Mouse (Mus musculus) testis, postnatal 14 days (tissue): ENCODE measurements at regions not wholly inside any gene's neighbourhood (a gene's known extent, or its start where the extent isn't known, plus 50 kb on each side); places are given as distances from the start of the nearest gene placed in this dataset.

ENCODE experiments used
- DNase-seq: peaks from one replicate; pipeline ENCODE4 v3.0.0; 2021; ENCODE audit warnings: low spot score

DNA sequence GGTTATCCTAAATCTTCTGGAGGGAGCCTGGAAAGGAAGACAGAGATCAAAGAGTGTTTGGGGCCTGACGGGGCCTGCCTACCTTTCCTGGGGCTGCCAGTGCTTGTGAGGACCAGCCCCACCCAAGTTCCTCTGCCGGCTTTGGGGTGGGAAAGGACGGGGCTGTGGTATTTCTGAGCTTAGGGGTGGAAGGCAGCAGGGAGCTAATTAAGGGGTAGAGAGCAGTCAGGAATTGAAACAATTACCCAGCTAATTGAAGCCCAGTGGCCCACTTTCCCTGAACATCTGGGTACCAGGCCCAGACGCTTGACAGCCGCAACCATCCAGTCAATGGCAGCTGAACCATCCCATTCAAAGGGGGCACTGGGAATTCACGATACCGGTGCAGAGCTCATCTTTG lies 101.2 kb upstream of the Mycn start:
- no peak for DNase-seq

DNA sequence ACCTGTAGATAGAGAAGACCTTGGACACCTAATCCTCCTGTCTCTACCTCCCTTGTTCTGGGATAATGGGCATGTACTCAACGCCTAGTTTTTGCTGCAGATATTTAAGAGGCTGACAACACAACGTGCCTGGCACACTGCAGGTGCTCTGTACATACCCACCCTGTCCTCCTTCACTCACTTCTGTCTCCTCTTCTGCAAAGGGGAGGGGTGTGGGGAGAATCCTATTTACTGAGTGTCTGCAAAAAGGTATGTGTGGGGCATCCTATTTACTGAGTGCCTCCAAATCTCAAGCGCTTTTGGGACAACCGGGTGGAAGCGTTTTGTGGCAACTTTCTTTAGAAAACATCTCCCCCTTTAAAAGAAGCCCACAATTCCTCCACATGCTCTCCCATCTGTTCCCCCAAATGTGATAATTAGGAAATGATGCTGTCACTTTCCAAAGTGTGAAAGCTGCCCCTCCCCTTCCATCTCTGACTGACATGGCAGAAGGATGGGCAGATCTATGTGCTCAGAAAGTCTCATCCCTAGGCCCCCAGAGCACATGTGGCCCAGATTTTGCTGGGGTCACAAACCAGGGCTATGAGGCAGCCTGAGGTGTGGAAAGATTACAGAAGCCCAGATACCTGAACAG lies 93.5 kb upstream of the Mycn start:
- no peak for DNase-seq

DNA sequence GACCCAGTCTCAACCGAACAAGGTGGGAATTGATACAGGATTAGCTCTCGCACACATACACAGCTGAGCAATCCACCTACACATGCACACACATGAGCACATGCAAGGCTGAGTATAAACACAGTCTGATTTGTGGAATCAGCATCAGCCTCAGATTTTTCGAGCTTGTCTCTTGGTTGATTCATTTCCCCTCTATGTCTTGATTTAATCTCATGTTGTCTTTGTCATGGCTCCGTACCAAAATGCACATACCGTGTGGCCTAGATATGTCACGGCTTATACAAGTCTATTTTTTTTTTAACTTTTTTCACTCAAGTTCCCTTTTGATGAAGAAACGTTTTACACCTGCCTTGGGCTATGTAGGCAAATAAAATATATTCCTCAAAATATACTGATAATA lies 88.6 kb upstream of the Mycn start:
- DNase-seq, result no peak

DNA sequence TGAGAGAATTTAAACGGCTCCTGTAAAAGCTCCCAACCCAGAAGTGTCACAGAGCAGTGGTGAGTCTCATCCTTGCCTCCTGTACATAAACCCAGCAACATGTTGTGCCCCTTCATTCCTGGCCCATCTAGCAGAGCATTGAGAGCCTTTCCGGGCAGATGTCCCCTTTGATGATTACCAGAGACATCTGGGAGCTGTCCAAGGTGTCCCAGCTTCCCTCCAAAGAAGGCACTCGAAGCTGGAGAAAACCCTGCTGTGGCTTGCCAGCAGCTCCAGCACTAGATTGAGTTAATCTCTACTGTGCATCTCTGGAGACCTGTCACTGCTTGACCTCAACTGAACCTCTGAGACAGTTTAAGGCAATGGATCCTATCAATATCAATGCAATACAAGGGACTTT lies 86.4 kb upstream of the Mycn start:
- DNase-seq, result no peak

DNA sequence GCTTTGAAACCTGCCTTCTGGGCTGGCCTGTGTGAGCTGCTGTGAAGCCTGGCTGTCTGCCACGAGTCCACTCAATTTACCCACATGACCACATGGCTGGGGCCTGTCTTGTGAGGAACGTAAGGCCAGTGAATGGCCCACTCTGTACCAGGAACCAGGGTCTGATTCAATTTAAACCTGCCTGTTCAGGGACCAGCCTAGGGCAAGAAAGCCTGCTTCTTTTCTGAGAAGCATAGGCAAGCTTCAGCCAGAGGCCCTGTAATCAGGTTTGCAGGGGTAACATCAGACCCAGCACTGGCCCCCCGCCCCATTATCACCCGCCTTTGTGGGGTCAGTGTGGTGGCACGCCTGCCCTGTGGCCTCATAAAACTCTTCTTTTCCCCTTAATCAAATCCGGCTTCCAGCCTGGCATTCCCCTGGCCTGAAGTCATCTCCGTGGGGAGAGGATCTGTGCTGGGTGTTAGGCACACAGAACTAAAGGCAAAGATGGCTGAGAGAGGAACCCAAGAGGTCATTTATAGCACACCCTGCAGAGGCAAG lies 84.4 kb upstream of the Mycn start:
- no peak for DNase-seq

DNA sequence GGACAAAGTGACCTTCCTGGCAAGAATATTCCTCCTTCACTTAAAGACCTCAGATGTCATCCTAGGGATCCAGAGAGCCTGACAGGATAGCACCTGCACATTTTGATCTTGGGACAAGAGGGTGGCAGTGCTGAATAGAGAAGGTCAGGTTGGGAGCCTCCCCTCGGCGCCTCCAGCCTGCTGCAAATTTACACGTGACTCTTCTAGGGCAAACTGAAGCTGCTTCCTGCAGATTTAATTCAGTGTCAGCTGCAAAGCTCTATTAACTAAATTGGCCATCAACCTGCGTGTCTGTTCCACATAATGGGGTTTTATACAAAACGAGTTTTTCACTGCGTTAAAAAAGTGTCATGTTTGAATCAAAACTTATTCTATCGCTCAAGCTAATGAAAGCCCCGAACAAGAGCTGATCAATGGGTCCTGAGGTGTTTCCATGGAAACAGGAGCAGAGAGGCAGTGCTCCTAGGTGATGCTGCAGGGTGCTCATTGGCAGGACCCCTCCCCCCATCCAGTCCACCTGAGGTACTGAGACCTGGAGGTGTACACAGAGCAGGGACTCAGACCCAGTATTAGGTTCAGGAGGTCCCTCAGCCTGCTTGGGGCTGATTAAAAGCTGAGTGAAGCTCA lies 82.6 kb upstream of the Mycn start:
- no peak for DNase-seq

DNA sequence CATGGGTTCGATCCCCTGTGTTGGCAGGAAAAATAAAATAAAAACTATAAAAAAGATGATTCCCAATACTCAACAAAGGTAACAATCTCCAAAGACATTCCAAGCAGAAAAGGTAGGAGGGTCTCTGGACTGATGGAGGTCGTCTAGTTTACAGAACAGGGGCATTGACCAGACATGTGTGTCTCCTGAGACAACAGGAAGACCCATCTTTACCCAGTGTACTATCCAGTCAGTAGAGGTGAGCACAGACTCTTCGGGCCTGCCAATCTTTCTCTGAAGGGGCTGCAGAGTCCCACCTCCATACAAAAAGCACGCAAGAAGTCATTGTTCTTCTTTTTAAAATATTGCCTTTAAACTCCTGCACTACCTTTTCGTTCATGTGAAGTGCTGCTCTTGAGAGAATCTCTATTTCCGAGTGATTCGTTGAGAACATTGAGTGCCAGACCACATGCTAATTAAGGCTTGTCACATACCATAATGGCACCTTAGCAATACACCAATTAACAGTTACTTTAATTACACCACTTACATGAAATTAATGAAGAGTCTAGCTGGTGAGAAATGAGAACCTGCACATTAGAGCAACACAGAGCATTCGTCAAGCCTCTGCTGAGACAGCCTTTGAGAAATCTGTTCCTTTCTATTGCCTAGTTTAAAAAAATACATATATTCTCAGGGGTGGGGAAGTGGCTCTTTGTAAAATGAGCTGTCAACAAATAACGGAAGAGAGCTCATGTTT lies 69.5 kb upstream of the Mycn start:
- no peak for DNase-seq

DNA sequence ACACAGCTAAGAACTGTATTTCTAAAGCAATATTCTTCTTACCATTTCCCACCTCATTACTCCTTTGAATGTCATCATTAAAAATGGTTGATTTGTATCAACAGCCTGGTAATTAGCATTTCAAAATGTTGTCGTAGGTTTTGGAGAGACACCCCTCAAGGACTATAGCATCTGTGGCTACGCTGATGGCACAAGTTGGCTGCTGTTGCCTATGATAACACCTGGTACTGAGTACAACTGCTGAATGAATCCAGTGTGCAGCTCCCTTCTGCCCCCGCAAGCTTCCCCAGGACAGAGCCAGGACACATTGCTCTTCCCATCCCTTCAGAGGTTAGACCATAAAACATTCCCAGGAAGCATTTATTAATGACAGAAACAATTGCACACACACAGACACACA lies 68.7 kb upstream of the Mycn start:
- no peak for DNase-seq

DNA sequence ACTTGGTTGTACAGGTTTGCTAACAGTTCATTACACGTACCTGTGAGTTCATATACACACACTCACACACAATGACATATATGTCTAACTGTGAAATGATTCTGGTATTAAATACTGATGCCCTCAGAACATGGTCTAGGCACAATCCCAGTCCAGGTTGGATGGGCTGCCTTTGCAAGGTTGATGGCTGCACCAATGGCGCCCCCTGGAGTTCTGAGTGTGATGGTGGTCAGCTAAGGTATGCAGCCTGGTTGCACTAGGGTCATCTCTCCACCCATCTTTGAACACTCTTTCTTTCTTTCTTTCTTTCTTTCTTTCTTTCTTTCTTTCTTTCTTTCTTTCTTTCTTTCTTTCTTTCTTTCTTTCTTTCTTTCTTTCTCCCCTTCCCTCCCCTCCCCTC lies 67.8 kb upstream of the Mycn start:
- DNase-seq, result no peak

DNA sequence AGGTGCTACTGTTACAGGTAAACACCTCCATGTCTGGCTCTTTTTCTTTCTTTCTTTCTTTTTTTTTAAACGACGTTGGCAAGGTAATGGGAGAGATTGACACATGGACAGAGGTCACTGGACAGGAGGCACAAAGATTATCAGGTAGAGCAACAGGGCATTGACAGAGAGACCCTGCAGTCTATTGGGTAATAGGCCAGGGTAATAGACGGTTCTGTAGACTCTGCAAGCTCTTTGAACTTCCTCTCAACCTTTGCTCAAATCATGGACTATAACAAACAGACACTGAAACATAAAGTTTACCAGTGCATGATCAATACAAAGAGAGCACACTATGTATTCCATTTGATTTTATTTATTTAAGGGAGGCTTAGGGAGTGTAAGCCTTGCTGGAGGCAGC lies 61.0 kb upstream of the Mycn start:
- DNase-seq, result no peak

DNA sequence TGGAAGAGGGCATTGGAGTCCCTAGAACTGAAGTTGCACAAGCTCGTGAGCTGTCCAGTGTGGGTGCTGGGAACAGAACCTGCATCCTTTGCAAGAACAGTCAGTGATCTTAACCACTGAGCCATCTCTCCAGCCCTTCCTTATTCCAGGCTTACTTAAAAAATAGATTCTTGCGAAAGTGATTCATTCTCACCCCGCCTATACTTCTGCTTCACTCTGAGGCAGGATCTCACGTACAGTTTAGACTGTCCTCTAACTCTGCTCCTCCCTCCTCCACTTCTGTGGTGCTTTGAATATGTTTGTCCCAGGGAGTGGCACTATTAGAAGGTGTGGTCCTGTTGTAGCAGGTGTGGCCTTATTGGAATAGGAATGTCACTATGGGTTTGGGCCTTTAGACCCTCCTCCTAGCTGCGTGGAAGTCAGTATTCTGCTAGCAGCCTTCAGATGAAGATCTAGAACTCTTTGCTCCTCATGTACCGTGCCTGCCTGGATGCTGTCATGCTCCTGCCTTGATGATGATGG lies 60.4 kb upstream of the Mycn start:
- DNase-seq, result no peak

DNA sequence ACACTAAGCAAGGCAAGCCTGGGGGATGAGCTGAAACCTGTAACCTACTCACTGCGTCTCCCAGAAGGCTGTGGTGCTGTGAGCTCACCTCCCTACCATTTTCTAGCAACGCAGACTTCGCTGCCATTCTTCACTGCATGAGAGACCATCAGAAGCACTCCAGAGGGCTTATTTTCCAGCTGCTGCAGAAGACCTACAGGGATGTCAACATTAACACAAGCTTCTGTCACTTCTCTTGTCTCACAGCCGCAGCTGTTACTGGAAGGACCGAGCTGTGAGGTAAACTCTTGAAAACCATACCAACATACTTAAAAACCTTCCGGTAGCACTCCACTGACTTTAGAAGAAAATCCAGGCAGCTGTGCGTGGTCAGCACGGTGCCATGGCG lies 54.3 kb upstream of the Mycn start:
- no peak for DNase-seq

DNA sequence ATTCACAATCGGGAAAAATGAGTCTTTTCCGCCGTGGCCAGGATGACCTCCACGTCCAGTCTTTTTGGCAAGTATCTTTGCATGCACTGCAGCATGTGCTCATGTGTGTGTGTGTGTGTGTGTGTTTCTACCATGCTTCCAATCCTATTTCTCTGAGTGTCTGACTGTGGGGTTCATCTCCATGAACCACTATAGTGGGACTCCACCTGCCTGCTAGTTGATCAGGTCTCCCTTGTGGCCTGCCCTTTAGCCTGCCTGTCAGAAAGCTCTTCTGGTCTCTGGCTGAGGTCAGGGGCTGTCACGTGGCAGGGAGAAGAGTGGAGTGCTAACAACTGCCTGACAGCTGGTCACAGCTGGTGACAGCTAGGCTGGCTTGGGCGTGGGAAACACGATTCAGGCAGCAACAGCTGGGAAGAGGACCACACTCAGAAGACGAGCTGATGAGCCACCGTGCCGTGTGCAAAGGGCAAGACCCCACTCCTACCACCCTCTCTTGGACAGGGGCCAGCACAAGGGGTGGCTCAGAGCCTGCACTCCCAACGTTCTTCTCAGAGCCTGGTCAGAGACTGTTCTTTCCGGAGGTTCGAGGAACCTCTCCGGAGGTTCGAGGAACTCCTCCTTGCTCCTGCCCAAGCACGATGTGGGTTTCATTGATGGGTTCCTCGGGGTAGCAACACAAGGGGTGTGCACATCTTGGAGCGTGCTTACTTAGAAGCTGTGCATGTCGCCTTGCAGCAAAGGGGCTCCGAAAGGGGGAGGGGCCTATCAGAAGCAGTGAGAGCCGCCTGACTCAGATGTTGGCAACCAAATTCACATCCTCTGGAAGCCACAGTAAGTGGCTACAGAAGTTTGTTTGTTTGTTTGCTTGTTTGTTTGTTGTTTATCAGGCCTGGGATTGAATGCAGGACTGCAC lies 53.6 kb upstream of the Mycn start:
- peak; percentile 24 for DNase-seq

DNA sequence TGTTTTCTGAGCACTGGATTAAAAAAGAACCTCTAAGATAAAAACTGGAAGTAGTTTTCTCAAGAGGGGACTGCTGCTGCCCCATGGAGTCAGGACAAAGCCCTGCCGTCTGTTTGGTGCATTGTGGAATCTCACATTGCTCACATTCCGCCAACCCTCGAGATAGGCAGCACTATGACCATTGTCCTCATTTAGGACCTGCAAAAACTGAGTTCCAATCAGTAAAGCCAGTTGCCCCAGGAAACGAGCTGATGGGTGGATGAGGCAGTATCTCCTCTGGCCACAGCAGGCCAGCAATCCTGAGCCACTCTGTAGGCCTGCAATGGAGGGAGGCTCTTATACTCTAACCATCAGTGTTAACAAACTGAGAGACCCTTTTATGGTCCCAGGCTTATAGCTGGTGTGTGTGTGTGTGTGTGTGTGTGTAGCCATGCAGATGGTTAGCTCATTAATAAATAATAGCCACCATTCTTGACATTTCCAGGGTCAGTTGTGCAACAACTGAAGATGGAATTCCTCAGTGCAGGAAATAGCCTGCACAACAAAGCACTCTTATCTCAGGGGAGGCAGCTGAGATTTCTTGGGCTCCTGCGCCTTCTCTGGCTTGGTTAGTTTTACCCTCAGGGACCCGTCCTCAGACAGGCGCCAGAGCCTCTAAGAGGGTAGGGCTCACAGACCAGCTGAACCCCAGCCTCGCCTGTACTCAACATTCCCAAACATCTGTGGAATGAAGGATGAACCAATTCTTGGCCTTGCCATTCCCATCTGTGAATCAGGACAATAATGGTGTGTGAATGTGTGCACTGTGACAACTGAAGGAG lies 52.4 kb upstream of the Mycn start:
- DNase-seq, result no peak
